Mouse (Mus musculus) right cerebral cortex, postnatal 10 days (tissue): ENCODE results near the gene Dnaaf5.

ENCODE experiments used
- DNase-seq, 2 experiments: peaks; one replicate each; pipeline ENCODE4 v3.0.0; 2021; ENCODE audit warnings: low spot score in 2 of 2

Gene Dnaaf5

GRCm38 (mm10) chr5:139141326-139141725 lies 8.7 kb upstream of the Dnaaf5 start:
- peak; percentile 63 to 74 for DNase-seq

GRCm38 (mm10) chr5:139143890-139144289 lies 6.1 kb upstream of the Dnaaf5 start:
- DNase-seq, result no peak

GRCm38 (mm10) chr5:139145726-139146125 lies 4.3 kb upstream of the Dnaaf5 start:
- no peak for DNase-seq

GRCm38 (mm10) chr5:139146476-139147075 lies 3.4 kb upstream of the Dnaaf5 start:
- no peak for DNase-seq

GRCm38 (mm10) chr5:139147178-139148078 lies 2.6 kb upstream of the Dnaaf5 start:
- peak; percentile 76 to 83 for DNase-seq

- no peak for DNase-seq
Observed at GRCm38 (mm10) chr5:139149006-139149672, 884 bp upstream of the Dnaaf5 start.

GRCm38 (mm10) chr5:139150603-139151031 lies 594 bp downstream of the Dnaaf5 start:
- peak; percentile 46 to 47 for DNase-seq

GRCm38 (mm10) chr5:139160899-139161298 lies 10.9 kb downstream of the Dnaaf5 start:
- no peak for DNase-seq

GRCm38 (mm10) chr5:139161632-139162031 lies 11.6 kb downstream of the Dnaaf5 start:
- DNase-seq, result no peak

GRCm38 (mm10) chr5:139166781-139167361 lies 16.8 kb downstream of the Dnaaf5 start:
- no peak for DNase-seq

GRCm38 (mm10) chr5:139167548-139167947 lies 17.5 kb downstream of the Dnaaf5 start:
- DNase-seq, result no peak

GRCm38 (mm10) chr5:139171929-139172328 lies 21.9 kb downstream of the Dnaaf5 start:
- DNase-seq, result no peak

- DNase-seq, result no peak
Observed at GRCm38 (mm10) chr5:139174141-139174540, 24.1 kb downstream of the Dnaaf5 start.

GRCm38 (mm10) chr5:139174556-139175547 lies 24.8 kb downstream of the Dnaaf5 start:
- DNase-seq, result no peak

- DNase-seq, result peak; percentile 72 to 85
Observed at GRCm38 (mm10) chr5:139178895-139179631, 29.0 kb downstream of the Dnaaf5 start.

GRCm38 (mm10) chr5:139183131-139183530 lies 33.1 kb downstream of the Dnaaf5 start:
- no peak for DNase-seq

- no peak for DNase-seq
Observed at GRCm38 (mm10) chr5:139183601-139184000, 33.6 kb downstream of the Dnaaf5 start.

GRCm38 (mm10) chr5:139184897-139185296 lies 34.9 kb downstream of the Dnaaf5 start:
- DNase-seq, result no peak

- no peak for DNase-seq
Observed at GRCm38 (mm10) chr5:139189726-139190125, 39.7 kb downstream of the Dnaaf5 start.

- no peak for DNase-seq
Observed at GRCm38 (mm10) chr5:139190958-139191357, 40.9 kb downstream of the Dnaaf5 start.
